Mouse (Mus musculus) lung, postnatal 0 days (tissue): ENCODE results near the gene Cdkn1a. TPM values are rescaled to one million over a fixed set of nuclear protein-coding genes. Genes with fewer than 3 reads are reported as not detected.
"Not testable (repeated sequence)": the region's sequence is repeated elsewhere in the genome, so short reads cannot be mapped to it uniquely, and the experiment has no call there.

ENCODE experiments used
- ATAC-seq: fragments of 200-750 bp; cut with Nextera tagmentation; 2 replicates; pipeline ENCODE4 v1.8.0; 2017; ENCODE audit warnings: moderate library complexity
- DNase-seq: peaks from one replicate; pipeline ENCODE4 v3.0.0-alpha.2; 2016; ENCODE audit warnings: low spot score
- H3K27ac ChIP-seq: fragments of 300-500 bp; sonication (generic); 2 replicates; pipeline ENCODE4 v1.5.1; 2014; ENCODE audit warnings: antibody characterized with exemption, mild to moderate bottlenecking, low read length, mixed read lengths
- H3K27me3 ChIP-seq: fragments of 300-500 bp; sonication (generic); replicated peaks from 2 replicates; pipeline ENCODE4 v1.6.1; 2014; ENCODE audit warnings: low read length, mixed read lengths; ENCODE audit not compliant: insufficient read depth
- H3K36me3 ChIP-seq: fragments of 300-500 bp; sonication (generic); 2 replicates; pipeline ENCODE4 v1.6.1; 2014; ENCODE audit warnings: low read length, mixed read lengths; ENCODE audit not compliant: insufficient read depth
- H3K4me1 ChIP-seq: fragments of 300-500 bp; sonication (generic); 2 replicates; pipeline ENCODE4 v1.6.1; 2014; ENCODE audit warnings: antibody characterized with exemption, low read depth, low read length, mixed read lengths; ENCODE audit not compliant: insufficient read depth
- H3K4me2 ChIP-seq: fragments of 300-500 bp; sonication (generic); replicated peaks from 2 replicates; pipeline ENCODE4 v1.6.1; 2014; ENCODE audit warnings: low read depth, mild to moderate bottlenecking, low read length, moderate library complexity, mixed read lengths
- H3K4me3 ChIP-seq: fragments of 300-500 bp; sonication (generic); 2 replicates; pipeline ENCODE4 v1.5.1; 2014; ENCODE audit warnings: low read depth, low read length
- H3K9ac ChIP-seq: fragments of 300-500 bp; sonication (generic); replicated peaks from 2 replicates; pipeline ENCODE4 v1.6.1; 2014; ENCODE audit warnings: low read depth, mild to moderate bottlenecking
- H3K9me3 ChIP-seq: fragments of 300-500 bp; sonication (generic); 2 replicates; pipeline ENCODE4 v1.6.1; 2016; ENCODE audit warnings: low read length, mixed read lengths
- CTCF ChIP-seq: IDR thresholded peaks from 2 replicates; pipeline ENCODE4 v1.5.1; 2016; ENCODE audit warnings: antibody characterized with exemption, mild to moderate bottlenecking
- EP300 ChIP-seq: IDR thresholded peaks from 2 replicates; pipeline ENCODE4 v1.6.1; 2016; ENCODE audit warnings: antibody characterized with exemption, mild to moderate bottlenecking, control low read depth
- WGBS: fragments of 180-500 bp; shearing (Covaris S2); extraction: QIAGEN DNeasy Blood & Tissue Kit; methylation state at CpG from one replicate; pipeline ENCODE4 v1.1.7; 2014; 5-methylcytosine and 5-hydroxymethylcytosine counted together
- polyA plus RNA-seq: library from polyadenylated mRNA; unstranded; fragments of >200 nt; fragmentation: Nextera tagmentation; extraction: Ambion mirVana; gene quantifications from 2 replicates; pipeline ENCODE4 v1.2.1, GENCODE M21; 2015

Gene Cdkn1a
- polyA plus RNA-seq, 1 experiment from 2014 or later = 177 TPM

DNA sequence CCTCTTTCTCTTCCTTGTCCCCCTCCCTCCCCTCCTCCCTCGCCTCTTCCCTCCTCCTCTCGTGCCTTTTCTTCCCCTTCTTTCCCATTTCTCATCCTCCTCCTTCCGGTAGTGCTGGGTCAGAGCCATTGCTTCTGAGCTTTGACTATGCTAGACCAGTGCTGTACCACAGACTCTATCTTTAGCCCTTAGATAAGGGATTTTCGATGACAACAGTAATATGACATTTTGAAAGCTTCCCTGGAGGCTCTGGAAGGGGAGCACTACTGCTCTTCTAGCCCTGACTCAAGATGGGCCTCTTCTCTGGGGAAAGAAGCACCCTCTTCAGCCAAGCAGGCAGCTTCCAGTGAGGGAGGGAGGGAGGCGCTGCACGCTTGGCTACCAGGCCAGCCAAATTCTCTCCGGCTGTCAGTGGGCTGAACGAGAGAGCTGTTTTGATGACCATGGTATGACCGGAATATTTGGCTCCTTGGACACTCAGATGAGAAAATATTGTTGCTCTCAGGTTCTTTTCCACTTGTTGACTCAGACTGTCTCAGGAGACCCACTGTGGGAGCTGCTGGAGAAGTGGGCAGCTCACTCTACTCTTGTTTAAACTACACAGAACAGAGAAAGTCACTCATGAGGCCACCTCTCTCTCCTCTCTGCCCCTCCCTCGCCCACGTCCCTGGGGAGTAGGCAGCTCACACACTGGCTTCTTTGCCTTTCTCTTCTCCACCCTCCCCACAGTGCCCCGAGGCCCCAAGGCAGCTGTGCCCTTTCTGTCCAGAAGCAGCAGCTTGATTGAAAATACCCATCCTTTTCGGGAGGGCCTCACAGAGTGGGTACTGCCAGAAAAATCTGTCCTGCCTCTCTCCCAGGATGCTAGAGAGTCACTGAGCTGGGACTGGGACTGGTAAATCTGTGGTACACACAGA, 28.4 kb upstream of the Cdkn1a start:
- Histone ChIP-seq H3K4me1 (no peaks in the 10 kb centered on the region), H3K9me3 (no peaks in the 10 kb centered on the region), H3K4me3 (no peak overlapping the region), H3K27ac (no peak overlapping the region), H3K4me2 (no peak overlapping the region), H3K27me3 (no peaks in the 10 kb centered on the region), H3K9ac (no peak overlapping the region), H3K36me3 (no peaks in the 10 kb centered on the region)
- DNase-seq (no peak), ATAC-seq (no peak)
- TF ChIP-seq CTCF (no peak), EP300 (no peak)
- 32% methylated on average over 13 of the region's 13 CpGs for WGBS

DNA sequence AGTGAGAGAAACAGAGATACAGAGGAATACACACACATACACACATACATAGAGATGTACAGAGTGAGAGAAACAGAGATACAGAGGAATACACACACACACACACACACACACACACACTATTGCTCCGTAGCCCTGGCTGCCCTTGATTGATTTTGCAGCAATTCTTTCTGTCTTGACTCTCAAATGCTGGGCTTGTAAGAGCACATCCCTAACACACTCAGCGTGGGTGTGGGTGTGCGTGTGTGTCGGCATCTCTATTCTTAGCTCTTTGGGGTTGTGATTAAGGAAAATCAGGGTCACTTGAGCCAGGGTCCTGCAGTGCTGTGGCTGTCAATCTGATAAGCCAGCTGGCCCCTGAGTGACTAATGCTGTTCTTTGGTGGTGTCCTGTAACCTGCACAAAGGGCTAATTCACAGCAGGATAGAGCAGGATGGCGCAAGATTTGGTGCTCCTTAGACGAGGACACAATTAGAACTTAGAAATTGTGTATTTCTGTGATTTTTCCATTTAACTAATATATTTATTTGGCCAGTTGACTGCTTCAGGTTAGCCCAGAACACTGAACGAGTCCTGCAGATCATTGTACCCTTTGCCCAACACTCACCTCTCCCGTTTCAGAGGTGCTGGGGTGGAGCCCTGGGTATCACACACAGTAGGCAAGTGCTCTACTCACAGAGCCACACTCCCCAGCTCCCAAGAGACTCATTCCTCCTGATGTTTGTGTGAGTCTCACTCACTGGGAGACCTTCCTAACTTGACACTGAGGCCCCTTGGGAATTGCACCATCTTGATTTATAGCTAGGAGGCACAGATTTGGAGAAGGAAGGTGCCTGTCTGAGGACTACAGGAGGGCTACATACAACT, 27.4 kb upstream of the Cdkn1a start:
- H3K27me3 ChIP-seq = no peaks in the 10 kb centered on the region
- no peaks in the 10 kb centered on the region for H3K4me1 ChIP-seq
- 60% methylated on average over 8 of the region's 8 CpGs for WGBS
- no peak overlapping the region for H3K4me2 ChIP-seq
- no peaks in the 10 kb centered on the region for H3K9me3 ChIP-seq
- DNase-seq = no peak
- H3K9ac ChIP-seq = no peak overlapping the region
- H3K4me3 ChIP-seq = no peak overlapping the region
- ATAC-seq = no peak
- no peaks in the 10 kb centered on the region for H3K36me3 ChIP-seq
- TF ChIP-seq CTCF (no peak), EP300 (no peak)
- H3K27ac ChIP-seq = no peak overlapping the region

DNA sequence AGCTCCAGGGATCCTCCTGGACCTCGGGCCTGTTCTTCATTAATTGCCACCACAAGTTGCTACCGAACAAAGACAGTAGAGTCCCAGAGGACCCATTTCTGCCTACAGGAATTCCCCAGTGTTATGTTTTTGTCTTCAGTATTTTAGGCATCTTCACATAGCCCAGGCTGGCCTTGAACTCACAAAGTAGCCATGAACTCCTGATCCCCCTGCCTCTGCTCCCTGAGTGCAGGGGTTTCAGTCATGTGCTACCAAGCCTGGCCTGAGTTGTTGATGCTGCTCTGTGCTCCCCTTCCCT, 26.8 kb upstream of the Cdkn1a start:
- ATAC-seq (no peak), DNase-seq (no peak)
- Histone ChIP-seq H3K9me3 (no peaks in the 10 kb centered on the region), H3K4me1 (no peaks in the 10 kb centered on the region), H3K36me3 (no peaks in the 10 kb centered on the region), H3K4me2 (no peak overlapping the region), H3K27ac (no peak overlapping the region), H3K27me3 (no peaks in the 10 kb centered on the region), H3K9ac (no peak overlapping the region), H3K4me3 (no peak overlapping the region)
- TF ChIP-seq EP300 = no peak
- TF ChIP-seq CTCF = no peak
- 69% methylated on average over 2 of the region's 2 CpGs for WGBS

DNA sequence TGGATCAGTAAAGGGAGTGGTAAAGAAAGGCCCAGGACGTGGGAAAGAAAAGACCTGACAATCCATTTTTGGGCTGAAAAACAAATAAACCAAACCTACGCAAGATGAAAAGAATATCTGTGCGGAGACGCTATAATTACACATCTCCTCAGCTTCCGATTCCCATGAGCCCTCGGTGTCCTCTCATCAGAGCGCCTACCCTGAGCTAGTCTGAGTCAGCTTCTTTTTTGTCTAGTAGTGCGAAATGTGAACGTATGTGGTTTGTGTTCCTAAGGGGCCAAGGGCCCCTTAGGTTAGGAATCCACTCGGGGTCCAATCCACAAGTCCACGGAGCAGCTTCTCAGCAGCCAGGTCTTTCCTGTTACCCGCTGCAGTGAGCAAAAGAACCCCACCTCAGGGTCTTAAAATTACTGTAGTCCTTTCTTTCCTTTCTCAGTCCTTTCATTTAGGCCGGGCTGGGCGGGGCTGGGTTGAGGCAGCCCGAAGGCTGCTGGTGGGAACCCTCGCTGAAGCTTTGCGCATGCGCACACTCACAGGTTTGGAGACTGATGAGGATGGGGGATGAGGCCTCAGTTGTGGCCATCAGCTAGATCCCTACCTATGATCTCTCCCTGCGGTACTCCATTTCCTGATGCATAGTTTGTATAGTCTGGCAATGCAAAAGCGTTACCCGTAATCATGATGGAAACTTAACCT, 25.4 kb upstream of the Cdkn1a start:
- no peak overlapping the region for H3K4me2 ChIP-seq
- ATAC-seq (no peak), DNase-seq (no peak)
- H3K27me3 ChIP-seq = no peaks in the 10 kb centered on the region
- no peak overlapping the region for H3K4me3 ChIP-seq
- 81% methylated on average over 21 of the region's 21 CpGs for WGBS
- H3K27ac ChIP-seq = no peak overlapping the region
- H3K9ac ChIP-seq = no peak overlapping the region
- no peaks in the 10 kb centered on the region for H3K4me1 ChIP-seq
- no peaks in the 10 kb centered on the region for H3K36me3 ChIP-seq
- H3K9me3 ChIP-seq = no peaks in the 10 kb centered on the region
- TF ChIP-seq CTCF (no peak), EP300 (no peak)

DNA sequence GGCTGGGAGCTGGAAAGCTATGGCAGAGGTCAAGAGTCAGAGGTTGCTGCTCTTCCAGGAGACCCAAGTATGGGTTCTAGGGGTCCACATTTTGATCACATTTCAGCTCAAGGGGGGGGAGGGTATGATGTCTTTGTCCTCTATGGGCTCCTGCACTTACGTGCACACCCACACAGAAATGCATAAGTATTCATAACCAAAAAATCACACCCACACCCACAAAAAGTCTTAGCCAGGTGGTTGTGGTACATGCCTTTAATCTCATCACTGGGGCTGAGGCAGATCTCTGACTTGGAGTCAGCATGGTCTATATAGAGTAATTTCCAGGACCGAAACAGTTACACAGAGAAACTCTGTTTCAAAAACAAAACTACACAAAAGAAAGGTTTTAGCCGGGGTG, 24.8 kb upstream of the Cdkn1a start:
- WGBS = 97% methylated on average over 3 of the region's 3 CpGs
- H3K27ac ChIP-seq = no peak overlapping the region
- no peak for ATAC-seq

DNA sequence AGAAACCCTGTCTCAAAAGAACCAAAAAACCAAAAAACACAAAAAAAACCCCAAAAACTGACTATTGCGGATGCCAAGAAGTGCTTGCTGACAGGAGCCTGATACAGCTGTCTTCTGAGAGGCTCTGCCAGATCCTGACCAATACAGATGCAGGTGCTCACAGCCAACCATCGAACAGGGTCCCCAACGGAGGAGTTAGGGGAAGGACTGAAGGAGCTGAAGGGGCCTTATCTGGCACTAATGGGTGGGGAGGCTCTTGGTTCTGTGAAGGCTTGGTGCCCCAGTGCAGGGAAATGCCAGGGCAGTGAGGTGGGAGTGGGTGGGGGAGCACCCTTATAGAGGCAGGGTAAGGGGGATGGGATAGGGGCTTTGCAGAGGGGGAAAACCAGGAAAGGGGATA, 23.4 kb upstream of the Cdkn1a start:
- not testable (repeated sequence) for H3K27ac ChIP-seq, H3K4me2 ChIP-seq, H3K4me3 ChIP-seq, H3K9me3 ChIP-seq, H3K9ac ChIP-seq, H3K4me1 ChIP-seq, H3K36me3 ChIP-seq, DNase-seq, H3K27me3 ChIP-seq, ATAC-seq
- WGBS = 67% methylated on average over 3 of the region's 3 CpGs

More for the DNA sequence above, 24.8 kb upstream of the Cdkn1a start:
- Histone ChIP-seq H3K4me3 (no peak overlapping the region), H3K9ac (no peak overlapping the region), H3K36me3 (no peaks in the 10 kb centered on the region), H3K9me3 (no peaks in the 10 kb centered on the region), H3K4me1 (no peaks in the 10 kb centered on the region), H3K4me2 (no peak overlapping the region), H3K27me3 (no peaks in the 10 kb centered on the region)
- DNase-seq = no peak
- TF ChIP-seq CTCF (no peak), EP300 (no peak)
